Mouse (Mus musculus) left cerebral cortex, adult 18-20 months (tissue): Measurements from ENCODE around the gene Limk1. TPM values are rescaled to one million over a fixed set of nuclear protein-coding genes. Genes with fewer than 3 reads are reported as not detected.
A peak's percentile ranks its signal among the peaks of the same experiment; 100 is the strongest.
"Not testable (repeated sequence)": the region's sequence is repeated elsewhere in the genome, so short reads cannot be mapped to it uniquely, and the experiment has no call there.

Experiments used
- DNase-seq, 2 experiments: peaks; one replicate each; pipeline ENCODE4 v3.0.0; 2021 to 2022; ENCODE audit warnings: low spot score in 2 of 2, mixed read lengths in 1 of 2
- total RNA-seq, 2 experiments: library from RNA; stranded (reverse); gene quantifications; 2 replicates each; pipeline ENCODE4 v1.2.3; 2021

Limk1 gene
- total RNA-seq, 2 experiments from 2014 or later, result 59.8 to 63.7 TPM

GRCm38 (mm10) chr5:134678827-134679546 is 9.4 kb downstream of the Limk1 start:
- DNase-seq, result no peak

- DNase-seq, result no peak
Observed at GRCm38 (mm10) chr5:134678031-134678430, 10.4 kb downstream of the Limk1 start.

- no peak for DNase-seq
Observed at GRCm38 (mm10) chr5:134677491-134677890, 10.9 kb downstream of the Limk1 start.

- DNase-seq, result peak; percentile 35 to 55
Observed at GRCm38 (mm10) chr5:134675956-134676759, 12.2 kb downstream of the Limk1 start.

- no peak for DNase-seq
Observed at GRCm38 (mm10) chr5:134674977-134675376, 13.4 kb downstream of the Limk1 start.

DNA sequence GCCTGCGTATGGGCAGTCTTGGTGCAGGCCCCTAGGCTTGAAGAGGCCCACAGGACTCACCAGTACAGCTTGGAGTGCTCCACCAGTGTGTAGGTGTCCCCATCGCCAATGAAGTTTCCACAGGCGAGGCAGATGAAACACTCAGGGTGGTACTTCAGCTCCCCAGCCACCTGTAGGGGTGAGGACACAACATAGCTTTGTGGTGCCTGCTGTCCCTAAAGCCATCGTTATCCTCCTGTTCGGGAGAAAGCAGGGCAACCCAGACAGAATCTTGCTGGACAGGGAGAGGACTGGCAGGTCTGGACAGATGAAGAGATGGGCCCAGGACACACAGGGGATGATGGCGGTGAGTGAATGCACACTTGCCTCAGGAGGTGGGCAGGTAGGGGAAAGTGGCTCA is 15.8 kb downstream of the Limk1 start:
- DNase-seq, result no peak

DNA sequence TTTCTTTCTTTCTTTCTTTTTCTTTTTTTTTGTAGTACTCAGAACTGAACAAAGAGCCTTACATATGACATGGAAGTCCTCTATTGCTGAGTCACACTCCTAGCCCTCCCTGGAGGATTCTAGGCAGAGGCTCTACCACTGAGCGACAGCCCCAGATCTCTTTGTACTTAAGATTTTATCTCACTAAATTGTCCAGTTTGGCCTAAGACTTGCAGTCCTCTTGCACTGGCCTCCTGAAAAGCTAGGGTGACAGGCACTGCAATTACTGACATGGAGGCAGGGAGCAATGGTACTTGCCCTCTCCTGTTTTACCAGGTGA is 16.2 kb downstream of the Limk1 start:
- no peak for DNase-seq

GRCm38 (mm10) chr5:134671335-134672197 is 16.8 kb downstream of the Limk1 start:
- no peak for DNase-seq

- no peak for DNase-seq
Observed at GRCm38 (mm10) chr5:134669001-134669708, 19.2 kb downstream of the Limk1 start.

DNA sequence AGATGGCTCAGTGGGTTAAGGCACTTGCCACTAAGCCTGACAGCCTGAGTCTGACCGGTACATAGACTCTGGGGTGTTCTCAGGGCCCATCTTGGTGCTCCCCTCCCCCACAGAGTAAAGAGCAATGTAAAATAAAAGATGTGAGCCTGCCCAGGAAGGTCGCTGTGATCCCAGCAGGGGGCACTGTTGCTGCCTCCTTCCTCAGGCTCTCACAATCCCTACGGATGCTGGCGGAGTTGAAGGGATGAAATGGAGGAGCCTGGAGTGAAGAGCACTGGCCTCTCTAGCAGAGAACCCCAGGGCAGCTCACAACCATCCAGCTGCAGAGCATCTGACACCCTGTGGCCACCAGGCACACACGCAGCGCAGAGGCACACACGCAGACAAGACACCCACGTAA is 19.9 kb downstream of the Limk1 start:
- DNase-seq, result peak in 1 of 2 experiments; percentile 56

DNA sequence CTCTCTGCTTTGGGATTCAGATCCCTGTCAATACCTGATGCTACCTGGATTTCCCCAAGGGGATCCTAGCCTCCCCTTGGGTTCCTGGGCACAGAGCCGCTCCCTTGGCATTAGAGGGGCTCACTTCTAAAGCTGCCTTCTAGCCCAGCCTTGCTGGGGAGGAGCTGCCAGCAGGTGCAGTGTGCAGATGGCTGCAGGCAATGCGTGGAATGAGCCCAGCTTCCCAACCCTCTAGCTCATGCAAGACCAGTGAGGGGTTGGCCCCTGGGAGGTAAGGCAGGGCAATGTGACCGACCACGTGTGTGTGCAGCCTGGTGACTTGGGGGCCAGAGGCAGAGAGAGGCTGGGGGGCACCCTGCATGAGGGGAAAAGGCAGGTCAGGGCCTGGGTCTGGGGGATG is 31.7 kb downstream of the Limk1 start:
- no peak for DNase-seq

DNA sequence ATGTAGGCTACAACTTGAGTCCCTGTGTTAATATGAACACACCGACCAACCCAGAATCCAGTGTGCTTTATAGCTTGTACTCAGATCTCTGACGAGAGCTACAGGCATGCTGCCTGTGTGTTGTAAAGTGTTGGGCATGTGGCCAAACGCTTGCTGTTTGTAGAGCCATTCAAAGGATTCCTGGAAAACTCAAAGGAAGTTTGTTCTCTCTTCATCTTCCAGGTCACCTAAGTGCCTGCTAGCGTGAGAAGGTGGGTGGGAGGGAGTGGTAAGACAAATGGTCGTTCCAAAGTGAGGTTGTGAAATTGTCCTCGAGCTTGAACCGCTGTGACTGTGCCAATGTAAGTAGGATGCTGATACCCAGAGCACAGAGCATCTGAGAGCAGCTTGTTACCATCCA is 36.4 kb downstream of the Limk1 start:
- DNase-seq, result no peak

- DNase-seq, result peak in 1 of 2 experiments; percentile 50
Observed at GRCm38 (mm10) chr5:134650926-134651325, 37.5 kb downstream of the Limk1 start.

- DNase-seq, result not testable (repeated sequence)
Observed at GRCm38 (mm10) chr5:134648976-134649375, 39.4 kb downstream of the Limk1 start.

GRCm38 (mm10) chr5:134647394-134647793 is 41.0 kb downstream of the Limk1 start:
- no peak for DNase-seq

- DNase-seq, result no peak
Observed at GRCm38 (mm10) chr5:134646461-134646860, 41.9 kb downstream of the Limk1 start.

DNA sequence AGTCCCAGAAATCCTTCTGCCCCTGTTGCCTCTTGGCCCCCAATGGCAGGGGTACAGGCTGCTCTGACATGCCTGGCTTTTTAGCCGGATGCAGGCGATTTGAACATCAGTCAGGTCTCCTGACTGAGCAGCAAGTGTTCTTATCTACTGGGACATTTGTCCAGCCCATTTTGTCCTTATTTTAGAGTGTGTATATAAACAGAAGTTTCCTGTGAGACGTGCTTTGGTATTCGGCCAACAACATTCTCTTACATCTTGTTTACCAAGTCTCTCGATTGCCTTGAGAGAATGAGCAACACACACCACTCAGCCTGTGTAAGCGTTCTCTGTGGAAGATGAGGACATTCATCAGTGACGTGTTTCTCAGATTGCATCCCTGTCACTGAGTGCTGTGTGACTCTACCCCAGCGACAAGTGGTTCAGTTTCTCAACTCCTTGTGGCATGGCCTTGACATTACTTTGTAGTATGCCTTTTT is 43.7 kb downstream of the Limk1 start:
- DNase-seq, result no peak

DNA sequence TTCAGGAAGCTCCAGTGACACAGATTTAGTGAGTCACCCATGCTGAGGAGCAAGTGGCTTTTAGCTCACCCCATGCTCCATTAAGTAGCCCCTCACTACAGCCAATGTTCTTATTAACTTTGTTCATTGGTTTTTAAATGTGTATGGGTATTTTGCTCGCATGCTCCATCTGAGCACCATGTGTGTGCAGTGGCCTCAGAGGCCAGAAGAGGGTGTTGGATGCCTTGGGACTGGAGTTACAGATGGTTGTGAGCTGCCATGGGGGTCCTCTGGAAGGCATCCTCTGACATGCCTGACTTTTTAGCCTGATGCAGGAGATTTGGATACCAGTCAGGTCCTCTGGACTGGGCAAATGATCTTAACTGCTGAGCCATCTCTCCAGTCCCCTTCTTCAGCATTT is 44.3 kb downstream of the Limk1 start:
- DNase-seq, result no peak

DNA sequence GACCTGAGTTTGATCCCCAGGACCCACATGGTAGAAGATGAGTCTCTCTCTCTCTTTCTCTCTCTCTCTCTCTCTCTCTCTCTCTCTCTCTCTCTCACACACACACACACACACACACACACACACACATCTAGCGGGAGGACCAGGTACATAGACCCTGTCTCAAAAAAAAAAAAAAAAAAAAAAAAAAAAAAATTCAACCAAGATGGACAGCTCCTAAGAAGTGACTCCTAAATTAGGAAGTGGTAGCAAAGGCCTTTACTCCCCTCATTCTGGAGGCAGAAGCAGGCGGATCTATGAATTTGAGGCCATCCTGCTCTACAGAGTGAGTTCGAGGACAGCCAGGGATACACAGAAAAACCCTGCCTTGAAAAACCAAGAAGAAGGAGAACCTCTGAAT is 48.0 kb downstream of the Limk1 start:
- DNase-seq, result no peak

GRCm38 (mm10) chr5:134639269-134639682 is 49.1 kb downstream of the Limk1 start, which contains the start of gene Eif4h:
Eif4h (minus strand) TSS chr5:134639490.
- peak; percentile 94 to 97 for DNase-seq
